Mouse (Mus musculus): ENCODE measurements around the gene Copa.

The Copa gene

GRCm38 (mm10) chr1:172134072-172134471 is 51.7 kb downstream of the Copa start:
- Histone ChIP-seq H3K4me1 (replicated peaks; ENCODE audit: low read depth, low read length) (peaks cover 26% of the 10 kb centered on the region), H3K4me3 (replicated peaks; ENCODE audit: low read length) (no peak overlapping the region), H3K36me3 (ENCODE audit: insufficient read depth, low read length) (peaks cover 75% of the 10 kb centered on the region), H3K9me3 (ENCODE audit: low read length) (no peaks in the 10 kb centered on the region), H3K27me3 (ENCODE audit: insufficient read depth, low read length) (no peaks in the 10 kb centered on the region)
- TF ChIP-seq NANOG (IDR thresholded peaks at IDR 0.05; ENCODE audit: borderline replicate concordance, low read length) = no peak

GRCm38 (mm10) chr1:172140160-172140559 is 57.8 kb downstream of the Copa start:
- TF ChIP-seq NANOG (IDR thresholded peaks at IDR 0.05; ENCODE audit: borderline replicate concordance, low read length) (no peak), CTCF (conservative IDR thresholded peaks at IDR 0.05; ENCODE audit: low read length) (no peak), POU5F1 (IDR thresholded peaks at IDR 0.05; ENCODE audit: borderline replicate concordance, low read length) (no peak)
- no peaks in the 10 kb centered on the region for H3K9me3 ChIP-seq (ENCODE audit: low read length)
- H3K36me3 ChIP-seq (ENCODE audit: insufficient read depth, low read length) = peaks cover 17% of the 10 kb centered on the region
- no peak overlapping the region for H3K4me3 ChIP-seq (replicated peaks; ENCODE audit: low read length)
- H3K4me1 ChIP-seq (replicated peaks; ENCODE audit: low read depth, low read length) = no peaks in the 10 kb centered on the region
- H3K27me3 ChIP-seq (ENCODE audit: insufficient read depth, low read length) = no peaks in the 10 kb centered on the region

- H3K4me1 ChIP-seq (replicated peaks; ENCODE audit: low read depth, low read length) = peaks cover 1% of the 10 kb centered on the region; the same call in 1 of the 2 replicates
- H3K9me3 ChIP-seq (ENCODE audit: low read length) = no peaks in the 10 kb centered on the region
- H3K4me3 ChIP-seq (replicated peaks; ENCODE audit: low read length) = no peak overlapping the region
- TF ChIP-seq POU5F1 (IDR thresholded peaks at IDR 0.05; ENCODE audit: borderline replicate concordance, low read length) = no peak
- H3K27me3 ChIP-seq (ENCODE audit: insufficient read depth, low read length) = no peaks in the 10 kb centered on the region
- H3K36me3 ChIP-seq (ENCODE audit: insufficient read depth, low read length) = peaks cover 12% of the 10 kb centered on the region
These were observed 58.5 kb downstream of the Copa start for GRCm38 (mm10) chr1:172140825-172141224.

- Histone ChIP-seq H3K9me3 (ENCODE audit: low read length) (no peaks in the 10 kb centered on the region), H3K4me1 (replicated peaks; ENCODE audit: low read depth, low read length) (peaks cover 6% of the 10 kb centered on the region; the same call in 1 of the 2 replicates), H3K4me3 (replicated peaks; ENCODE audit: low read length) (no peak overlapping the region), H3K36me3 (ENCODE audit: insufficient read depth, low read length) (0 out of 2 replicates have a peak, but pooled peaks cover 5% of the 10 kb centered on the region), H3K27me3 (ENCODE audit: insufficient read depth, low read length) (no peaks in the 10 kb centered on the region)
- TF ChIP-seq NANOG (IDR thresholded peaks at IDR 0.05; ENCODE audit: borderline replicate concordance, low read length) (no peak), POU5F1 (IDR thresholded peaks at IDR 0.05; ENCODE audit: borderline replicate concordance, low read length) (no peak), CTCF (conservative IDR thresholded peaks at IDR 0.05; ENCODE audit: low read length) (no peak)
These were observed 59.2 kb downstream of the Copa start for GRCm38 (mm10) chr1:172141529-172141928.

- Histone ChIP-seq H3K9me3 (ENCODE audit: low read length) (no peaks in the 10 kb centered on the region), H3K4me3 (replicated peaks; ENCODE audit: low read length) (no peak overlapping the region), H3K27me3 (ENCODE audit: insufficient read depth, low read length) (no peaks in the 10 kb centered on the region), H3K4me1 (replicated peaks; ENCODE audit: low read depth, low read length) (peaks cover 13% of the 10 kb centered on the region), H3K36me3 (ENCODE audit: insufficient read depth, low read length) (no peaks in the 10 kb centered on the region)
- TF ChIP-seq NANOG (IDR thresholded peaks at IDR 0.05; ENCODE audit: borderline replicate concordance, low read length) = no peak
- peak; percentile 43 for TF ChIP-seq CTCF (conservative IDR thresholded peaks at IDR 0.05; ENCODE audit: low read length)
These were observed 61.2 kb downstream of the Copa start for GRCm38 (mm10) chr1:172143570-172143969.

- Histone ChIP-seq H3K36me3 (ENCODE audit: insufficient read depth, low read length) (peaks cover 31% of the 10 kb centered on the region), H3K4me3 (replicated peaks; ENCODE audit: low read length) (peak within 1 kb of the TSS; percentile 96), H3K27me3 (ENCODE audit: insufficient read depth, low read length) (no peaks in the 10 kb centered on the region), H3K9me3 (ENCODE audit: low read length) (no peaks in the 10 kb centered on the region), H3K4me1 (replicated peaks; ENCODE audit: low read depth, low read length) (peaks cover 25% of the 10 kb centered on the region)
- TF ChIP-seq CTCF (conservative IDR thresholded peaks at IDR 0.05; ENCODE audit: low read length) (no peak), POU5F1 (IDR thresholded peaks at IDR 0.05; ENCODE audit: borderline replicate concordance, low read length) (no peak), NANOG (IDR thresholded peaks at IDR 0.05; ENCODE audit: borderline replicate concordance, low read length) (no peak)
These were observed 65.5 kb downstream of the Copa start, which contains the start of gene Dcaf8 for GRCm38 (mm10) chr1:172147835-172148278. Gene Dcaf8 (plus strand): TSS chr1:172148084.

GRCm38 (mm10) chr1:172148279-172148954 is 66.1 kb downstream of the Copa start:
- Histone ChIP-seq H3K4me1 (replicated peaks; ENCODE audit: low read depth, low read length) (peaks cover 25% of the 10 kb centered on the region), H3K36me3 (ENCODE audit: insufficient read depth, low read length) (peaks cover 37% of the 10 kb centered on the region), H3K27me3 (ENCODE audit: insufficient read depth, low read length) (no peaks in the 10 kb centered on the region), H3K4me3 (replicated peaks; ENCODE audit: low read length) (peak overlapping the region; percentile 96), H3K9me3 (ENCODE audit: low read length) (no peaks in the 10 kb centered on the region)
- TF ChIP-seq CTCF (conservative IDR thresholded peaks at IDR 0.05; ENCODE audit: low read length) (no peak), NANOG (IDR thresholded peaks at IDR 0.05; ENCODE audit: borderline replicate concordance, low read length) (no peak), POU5F1 (IDR thresholded peaks at IDR 0.05; ENCODE audit: borderline replicate concordance, low read length) (no peak)

- Histone ChIP-seq H3K27me3 (ENCODE audit: insufficient read depth, low read length) (no peaks in the 10 kb centered on the region), H3K4me1 (replicated peaks; ENCODE audit: low read depth, low read length) (peaks cover 25% of the 10 kb centered on the region), H3K4me3 (replicated peaks; ENCODE audit: low read length) (peak overlapping the region; percentile 96), H3K9me3 (ENCODE audit: low read length) (no peaks in the 10 kb centered on the region), H3K36me3 (ENCODE audit: insufficient read depth, low read length) (peaks cover 45% of the 10 kb centered on the region)
- TF ChIP-seq POU5F1 (IDR thresholded peaks at IDR 0.05; ENCODE audit: borderline replicate concordance, low read length) = no peak
- TF ChIP-seq CTCF (conservative IDR thresholded peaks at IDR 0.05; ENCODE audit: low read length) = no peak
- no peak for TF ChIP-seq NANOG (IDR thresholded peaks at IDR 0.05; ENCODE audit: borderline replicate concordance, low read length)
These were observed 66.9 kb downstream of the Copa start for GRCm38 (mm10) chr1:172148955-172149815.

All from E14TG2a.4 (cell line).